Mouse (Mus musculus) hematopoietic multipotent progenitor cell, adult 10-12 weeks (in vitro differentiated cells): ENCODE data around the gene Wfdc17. TPM values are rescaled to one million over a fixed set of nuclear protein-coding genes. Genes with fewer than 3 reads are reported as not detected.

Experiments used
- polyA plus RNA-seq: library from polyadenylated mRNA; stranded (reverse); fragments of >175 nt; gene quantifications from 2 replicates; pipeline ENCODE4 v1.2.3, GENCODE M21; 2012; ENCODE audit warnings: low replicate concordance

Gene Wfdc17
- polyA plus RNA-seq, result 1.1 and 1.6 TPM in 2 replicates

DNA sequence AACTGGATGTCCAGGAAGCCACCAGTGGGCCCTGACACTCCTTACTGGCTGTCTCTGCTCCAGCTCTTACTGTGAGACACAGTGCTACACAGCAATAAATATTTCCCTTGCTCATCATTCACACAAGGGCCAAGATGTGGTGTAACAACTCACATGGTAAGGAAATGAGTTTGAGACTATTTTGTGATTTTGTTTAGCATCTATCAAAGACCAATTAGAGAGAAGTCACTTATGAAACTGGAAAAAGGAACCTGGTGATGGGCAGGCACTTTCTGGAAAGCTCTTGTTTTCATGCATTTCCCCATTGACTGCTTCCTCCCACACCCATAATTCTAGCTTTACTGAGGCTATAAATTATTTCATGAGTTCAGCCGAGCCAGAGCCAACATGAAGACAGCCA is at the start of gene Wfdc17:
Gene Wfdc17 (plus strand): TSS at position 287 of the 400 bp plus-strand sequence.

DNA sequence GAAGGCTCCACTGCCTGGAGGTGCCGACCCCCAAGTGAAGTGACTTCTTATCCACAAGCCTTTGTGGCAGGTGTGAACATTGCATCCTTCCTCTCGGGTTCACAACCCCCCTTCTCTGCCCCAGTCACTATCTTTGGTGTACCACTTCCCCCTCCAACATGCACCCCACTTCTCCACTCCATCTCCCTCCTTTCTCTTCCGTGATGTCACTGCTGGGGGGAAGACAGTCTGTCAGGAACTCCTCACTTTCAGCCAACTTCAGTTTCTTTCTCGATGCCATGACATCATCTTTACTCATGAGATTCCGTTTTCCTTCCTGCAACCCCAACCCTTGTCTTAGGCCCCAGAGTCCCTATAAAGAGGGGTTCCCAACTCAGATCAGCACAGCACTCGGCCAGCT is 41.6 kb upstream of the Wfdc17 start, which contains the start of gene Ccl4:
Gene Ccl4 (plus strand): TSS at position 381 of the 400 bp plus-strand sequence.

DNA sequence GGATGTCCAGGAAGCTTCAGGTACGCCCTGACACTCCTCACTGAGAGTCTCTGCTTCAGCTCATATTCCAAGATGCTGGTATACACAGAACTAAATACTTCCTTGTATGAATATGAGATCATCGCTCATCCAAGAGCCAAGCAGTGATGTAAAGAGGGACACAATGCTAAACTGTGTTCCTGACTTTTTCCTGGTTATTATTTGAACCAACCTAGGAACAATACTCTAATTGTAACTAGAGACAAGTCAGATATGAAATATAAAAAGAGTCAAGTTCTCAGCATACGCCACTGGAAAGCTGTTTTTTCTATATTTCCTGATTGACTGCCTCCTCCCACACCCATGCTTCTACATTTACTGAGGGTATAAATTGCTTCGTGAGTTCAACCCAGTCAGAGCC is 4.9 kb downstream of the Wfdc17 start, which contains the start of gene Wfdc18:
Gene Wfdc18 (plus strand): TSS at position 301 of the 400 bp plus-strand sequence.

DNA sequence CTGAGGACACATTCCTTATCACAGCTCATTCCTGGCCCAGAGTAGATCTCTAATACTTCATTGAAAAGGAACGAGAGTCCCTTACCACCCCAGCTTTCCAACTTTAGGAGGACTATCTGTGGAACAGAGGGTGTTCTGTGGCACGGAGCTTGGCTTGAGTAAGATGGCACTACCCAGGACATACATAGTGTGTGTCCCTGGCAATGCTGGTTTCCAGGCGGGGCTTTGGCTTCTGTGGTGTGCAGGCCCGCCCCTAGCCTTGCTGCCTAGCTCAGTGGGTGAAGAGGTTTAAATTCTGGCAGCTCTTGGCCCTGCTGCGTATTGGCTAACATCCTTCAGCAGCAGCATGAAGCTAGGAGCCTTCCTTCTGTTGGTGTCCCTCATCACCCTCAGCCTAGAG is 42.9 kb downstream of the Wfdc17 start, which contains the start of gene Wfdc21:
Gene Wfdc21 (plus strand): TSS at position 260 of the 400 bp plus-strand sequence.

DNA sequence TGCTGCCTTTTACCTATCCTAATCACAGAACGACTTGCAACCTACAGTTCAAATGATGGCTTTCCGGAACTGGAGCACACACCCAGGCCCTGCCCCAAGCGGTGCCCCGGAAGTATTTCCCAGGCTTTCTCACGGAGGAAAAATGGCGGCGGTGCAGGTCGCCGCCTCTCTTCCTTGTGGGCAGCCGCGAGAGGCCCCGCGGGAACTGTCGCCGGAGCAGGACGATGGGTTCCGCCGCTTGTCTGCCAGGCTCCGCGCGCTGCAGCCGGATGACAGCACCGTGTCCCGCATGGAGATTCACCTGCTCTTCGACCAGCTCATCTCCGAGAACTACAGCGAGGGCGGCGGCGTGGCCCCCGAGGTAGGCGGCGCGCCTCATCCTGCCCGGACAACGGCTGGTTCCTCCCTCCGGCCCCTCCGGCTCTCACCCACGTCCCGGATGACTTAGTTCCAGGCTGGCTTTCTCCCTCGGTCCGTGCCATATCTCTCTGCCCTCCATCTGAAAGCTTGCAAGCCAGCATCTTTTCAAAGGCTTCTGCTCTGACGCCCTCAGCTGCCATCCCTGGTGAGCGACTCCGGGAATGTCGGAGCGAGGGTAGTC is 49.9 kb downstream of the Wfdc17 start, which contains the start of gene Heatr6:
Gene Heatr6 (plus strand): TSS at position 116 of the 601 bp plus-strand sequence.

Other genes starting within 250 kb of the Wfdc17 start
- gene Mmp28, start 240.9 kb upstream of the Wfdc17 start, polyA plus RNA-seq, result 1.2 and 2.1 TPM in 2 replicates
- 112 and 167 TPM in 2 replicates for gene Taf15, start 230.9 kb upstream of the Wfdc17 start, polyA plus RNA-seq
- gene Heatr9, start 181.8 kb upstream of the Wfdc17 start, polyA plus RNA-seq, result 0.16 and 0.21 TPM in 2 replicates
- gene Ccl5, start 173.5 kb upstream of the Wfdc17 start, polyA plus RNA-seq, result 225 and 372 TPM in 2 replicates
- gene Ccl9, start 125.4 kb upstream of the Wfdc17 start, polyA plus RNA-seq, result 1.7 and 5.0 TPM in 2 replicates
- gene Ccl6, start 110.9 kb upstream of the Wfdc17 start, polyA plus RNA-seq, result 16.2 and 122 TPM in 2 replicates
- not detected in 2 replicates for gene Rpl9-ps1, start 58.4 kb upstream of the Wfdc17 start, polyA plus RNA-seq
- 2.7 and 7.1 TPM in 2 replicates for gene Ccl3, start 54.6 kb upstream of the Wfdc17 start, polyA plus RNA-seq
- 4.0 and 5.5 TPM in 2 replicates for gene Ccl4, start 41.4 kb upstream of the Wfdc17 start, polyA plus RNA-seq
- not detected in 2 replicates for gene Wfdc18, start 5.0 kb downstream of the Wfdc17 start, polyA plus RNA-seq
- gene Wfdc21, start 42.9 kb downstream of the Wfdc17 start, polyA plus RNA-seq, result 0.59 and 4.3 TPM in 2 replicates
- 12.9 and 13.2 TPM in 2 replicates for gene Heatr6, start 49.7 kb downstream of the Wfdc17 start, polyA plus RNA-seq
- gene Hnf1b, start 146.1 kb downstream of the Wfdc17 start, polyA plus RNA-seq, result 0.64 and 0.88 TPM in 2 replicates
- 2.8 and 3.4 TPM in 2 replicates for gene Ddx52, start 238.1 kb downstream of the Wfdc17 start, polyA plus RNA-seq